Mouse (Mus musculus) liver, embryonic 13.5 days (tissue): ENCODE measurements around the gene Lhpp. TPM values are rescaled to one million over a fixed set of nuclear protein-coding genes. Genes with fewer than 3 reads are reported as not detected.

Experiments used
- ATAC-seq: fragments of 200-750 bp; cut with Nextera tagmentation; 2 replicates; pipeline ENCODE4 v1.8.0; 2017; ENCODE audit warnings: low read depth, mild to moderate bottlenecking, moderate number of reproducible peaks, moderate library complexity
- DNase-seq: peaks from one replicate; pipeline ENCODE4 v3.0.0; 2022
- H3K27ac ChIP-seq: fragments of 300-500 bp; sonication (generic); 2 replicates; pipeline ENCODE4 v1.5.1; 2015; ENCODE audit warnings: moderate library complexity, mild to moderate bottlenecking, inconsistent platforms
- H3K27me3 ChIP-seq: fragments of 300-500 bp; sonication (generic); 2 replicates; pipeline ENCODE4 v1.6.1; 2015; ENCODE audit warnings: mild to moderate bottlenecking, inconsistent platforms
- H3K36me3 ChIP-seq: fragments of 300-500 bp; sonication (generic); 2 replicates; pipeline ENCODE4 v1.6.1; 2015; ENCODE audit warnings: mild to moderate bottlenecking, inconsistent platforms
- H3K4me1 ChIP-seq: fragments of 300-500 bp; sonication (generic); replicated peaks from 2 replicates; pipeline ENCODE4 v1.6.1; 2015; ENCODE audit warnings: inconsistent platforms
- H3K4me2 ChIP-seq: fragments of 300-500 bp; sonication (generic); 2 replicates; pipeline ENCODE4 v1.6.1; 2015; ENCODE audit warnings: inconsistent platforms, mild to moderate bottlenecking, moderate library complexity
- H3K4me3 ChIP-seq: fragments of 300-500 bp; sonication (generic); replicated peaks from 2 replicates; pipeline ENCODE4 v1.5.1; 2015; ENCODE audit warnings: mild to moderate bottlenecking, inconsistent platforms
- H3K9ac ChIP-seq: fragments of 300-500 bp; sonication (generic); 2 replicates; pipeline ENCODE4 v1.6.1; 2015; ENCODE audit warnings: mild to moderate bottlenecking, inconsistent platforms
- H3K9me3 ChIP-seq: fragments of 300-500 bp; sonication (generic); replicated peaks from 2 replicates; pipeline ENCODE4 v1.6.1; 2016; ENCODE audit warnings: inconsistent platforms
- WGBS: fragments of 180-500 bp; shearing (Covaris S2); methylation state at CpG from one replicate; pipeline ENCODE4 v1.1.7; 2015; ENCODE audit not compliant: insufficient replicate concordance; 5-methylcytosine and 5-hydroxymethylcytosine counted together
- polyA plus RNA-seq: library from polyadenylated mRNA; unstranded; fragments of >200 nt; fragmentation: Nextera tagmentation; extraction: Ambion mirVana; gene quantifications from 2 replicates; pipeline ENCODE4 v1.2.1, GENCODE M21; 2015

The Lhpp gene
- polyA plus RNA-seq, 1 experiment from 2014 or later, result 8.0 TPM

DNA sequence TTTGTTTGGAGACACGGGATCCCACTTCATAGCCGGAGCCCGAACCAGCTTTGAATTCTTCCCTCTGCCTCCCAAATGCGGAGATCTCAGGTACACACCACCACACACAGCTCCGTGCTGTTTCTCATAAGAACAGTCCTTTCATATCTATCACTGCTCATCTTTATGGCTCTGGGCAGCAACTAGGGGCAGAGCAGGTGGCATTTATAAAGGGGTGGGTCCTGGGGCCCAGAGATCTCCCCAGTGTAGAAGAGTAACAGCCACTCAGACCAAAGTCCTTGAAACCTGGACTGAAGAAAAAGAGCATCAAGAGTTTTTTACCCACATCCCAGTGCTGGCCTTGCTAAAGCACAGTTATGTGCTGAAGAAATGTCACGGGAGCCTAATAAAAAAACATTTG, 29.9 kb upstream of the Lhpp start:
- 59% methylated on average over 6 of the region's 6 CpGs for WGBS
- DNase-seq (no peak), ATAC-seq (no peak)
- no peak overlapping the region for H3K9ac ChIP-seq
- peaks cover 11% of the 10 kb centered on the region for H3K4me1 ChIP-seq
- H3K27ac ChIP-seq, result no peak overlapping the region
- no peak overlapping the region for H3K4me3 ChIP-seq
- no peak overlapping the region for H3K4me2 ChIP-seq
- no peaks in the 10 kb centered on the region for H3K36me3 ChIP-seq
- peaks cover 44% of the 10 kb centered on the region for H3K27me3 ChIP-seq
- H3K9me3 ChIP-seq, result no peaks in the 10 kb centered on the region

DNA sequence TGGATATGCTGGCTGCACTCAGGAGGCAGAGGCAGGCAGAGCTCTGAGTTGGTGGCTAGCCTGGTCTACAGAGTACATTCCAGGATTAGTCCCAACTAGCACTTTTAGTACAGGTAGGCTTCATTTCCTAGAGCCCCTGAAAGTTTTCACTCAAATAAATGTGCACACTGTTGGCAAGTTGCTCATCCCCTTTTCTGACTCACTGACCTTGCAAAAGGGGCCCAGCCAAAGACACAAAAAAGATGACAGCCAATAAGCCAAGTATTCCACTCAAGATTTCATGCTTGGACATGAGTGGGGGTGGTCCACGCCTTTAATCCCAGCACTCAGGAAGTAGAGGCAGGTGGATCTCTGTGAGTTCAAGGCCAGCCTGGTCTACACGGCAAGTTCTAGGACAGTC, 29.0 kb upstream of the Lhpp start:
- Histone ChIP-seq H3K27me3 (peaks cover 44% of the 10 kb centered on the region), H3K36me3 (no peaks in the 10 kb centered on the region), H3K4me1 (peaks cover 9% of the 10 kb centered on the region), H3K4me3 (no peak overlapping the region), H3K9ac (no peak overlapping the region), H3K4me2 (no peak overlapping the region), H3K27ac (no peak overlapping the region), H3K9me3 (no peaks in the 10 kb centered on the region)
- 73% methylated on average over 2 of the region's 2 CpGs for WGBS
- no peak for ATAC-seq
- DNase-seq, result no peak

DNA sequence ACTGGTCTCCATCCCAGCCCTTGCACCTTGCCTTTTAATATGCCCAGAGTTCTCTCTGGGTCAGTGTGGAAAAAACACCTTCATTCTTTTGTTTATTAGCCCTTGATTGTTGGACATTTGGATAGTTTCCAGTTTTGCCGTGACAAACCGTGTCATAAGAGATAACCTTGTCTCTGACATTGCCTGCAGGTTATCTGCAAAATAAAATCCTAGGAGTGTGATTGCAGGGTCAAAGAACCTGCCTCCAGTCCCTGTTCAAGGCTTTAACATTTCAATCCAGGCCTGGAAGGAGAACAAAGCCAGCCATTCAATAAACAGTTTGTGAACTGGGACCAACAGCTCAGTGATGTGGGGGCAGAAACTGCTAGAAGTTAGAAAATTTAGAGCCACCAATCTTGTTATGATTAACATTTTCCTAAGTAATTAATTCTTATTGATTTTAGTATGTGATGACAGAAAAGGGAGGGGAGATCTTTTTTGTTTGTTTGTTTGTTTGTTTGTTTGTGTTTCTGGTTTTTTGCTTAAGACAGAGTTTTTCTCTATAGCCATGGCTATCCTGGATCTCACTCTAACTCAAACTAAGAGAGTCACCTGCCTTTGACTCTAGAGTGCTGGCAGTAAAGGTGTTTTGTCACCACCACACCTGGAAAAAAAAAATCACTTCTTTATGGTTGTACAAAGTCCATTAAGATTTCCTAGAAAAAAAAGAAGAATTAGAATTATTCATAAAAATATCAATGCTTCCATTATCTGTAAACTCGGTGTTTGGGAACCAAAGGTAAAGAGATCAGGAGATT, 24.5 kb upstream of the Lhpp start:
- no peaks in the 10 kb centered on the region for H3K36me3 ChIP-seq
- H3K9ac ChIP-seq, result no peak overlapping the region
- H3K27ac ChIP-seq, result no peak overlapping the region
- H3K4me2 ChIP-seq, result no peak overlapping the region
- H3K4me3 ChIP-seq, result no peak overlapping the region
- H3K27me3 ChIP-seq, result peaks cover 12% of the 10 kb centered on the region; the same call in 1 of the 2 replicates
- peaks cover 4% of the 10 kb centered on the region; the same call in 1 of the 2 replicates for H3K4me1 ChIP-seq
- WGBS, result 34% methylated on average over 3 of the region's 3 CpGs
- ATAC-seq (no peak), DNase-seq (no peak)
- H3K9me3 ChIP-seq, result no peaks in the 10 kb centered on the region

DNA sequence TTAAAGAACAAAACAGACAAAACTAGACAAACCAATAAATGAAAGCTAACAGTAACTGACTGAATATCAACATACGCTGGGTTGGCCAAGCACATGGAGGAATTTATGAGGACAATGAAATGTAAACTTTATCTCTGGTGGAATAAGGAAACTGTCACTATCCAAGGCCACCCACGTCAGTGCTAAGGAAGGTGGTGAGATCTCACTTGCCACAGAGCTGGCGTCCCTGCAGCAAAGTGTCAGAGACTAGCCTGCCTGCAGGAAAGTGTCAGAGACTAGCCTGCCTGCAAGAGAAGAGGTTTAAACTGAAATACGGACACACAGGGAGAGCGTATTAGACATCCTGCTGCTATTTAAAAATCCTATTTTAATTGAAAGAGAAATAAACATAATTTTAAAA, 23.3 kb upstream of the Lhpp start:
- Histone ChIP-seq H3K9ac (no peak overlapping the region), H3K27me3 (peaks cover 10% of the 10 kb centered on the region; the same call in 1 of the 2 replicates), H3K4me3 (no peak overlapping the region), H3K27ac (no peak overlapping the region), H3K4me2 (no peak overlapping the region), H3K36me3 (no peaks in the 10 kb centered on the region), H3K9me3 (no peaks in the 10 kb centered on the region), H3K4me1 (peaks cover 13% of the 10 kb centered on the region)
- no peak for DNase-seq
- no peak for ATAC-seq
- 59% methylated on average over 5 of the region's 5 CpGs for WGBS

DNA sequence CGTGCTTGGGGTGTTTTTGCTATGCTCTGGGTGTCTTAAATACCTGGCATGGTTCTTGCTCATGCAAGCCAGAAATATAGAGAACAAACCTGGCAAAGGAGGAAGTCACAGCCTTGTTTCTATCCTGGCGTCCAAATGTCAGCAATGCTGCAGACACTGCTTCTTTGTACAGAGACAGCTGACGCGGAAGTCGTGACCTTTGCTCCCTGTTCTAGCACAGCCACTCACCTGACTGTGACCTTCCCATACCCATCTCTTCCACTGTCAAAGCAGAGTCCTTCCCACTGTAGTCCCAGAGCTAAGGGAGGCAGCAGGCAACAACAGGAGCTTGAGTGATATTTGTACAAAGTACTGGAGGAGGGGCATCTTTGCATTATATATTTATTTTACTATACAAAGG, 20.8 kb upstream of the Lhpp start:
- 0 out of 2 replicates have a peak, but pooled peaks have one; percentile 31 for ATAC-seq
- H3K4me1 ChIP-seq, result peaks cover 28% of the 10 kb centered on the region
- H3K4me2 ChIP-seq, result no peak overlapping the region
- no peak overlapping the region for H3K4me3 ChIP-seq
- no peak for DNase-seq
- no peak overlapping the region for H3K9ac ChIP-seq
- H3K27me3 ChIP-seq, result peaks cover 4% of the 10 kb centered on the region; the same call in 1 of the 2 replicates
- 62% methylated on average over 5 of the region's 5 CpGs for WGBS
- no peaks in the 10 kb centered on the region for H3K9me3 ChIP-seq
- no peak overlapping the region for H3K27ac ChIP-seq
- H3K36me3 ChIP-seq, result no peaks in the 10 kb centered on the region

DNA sequence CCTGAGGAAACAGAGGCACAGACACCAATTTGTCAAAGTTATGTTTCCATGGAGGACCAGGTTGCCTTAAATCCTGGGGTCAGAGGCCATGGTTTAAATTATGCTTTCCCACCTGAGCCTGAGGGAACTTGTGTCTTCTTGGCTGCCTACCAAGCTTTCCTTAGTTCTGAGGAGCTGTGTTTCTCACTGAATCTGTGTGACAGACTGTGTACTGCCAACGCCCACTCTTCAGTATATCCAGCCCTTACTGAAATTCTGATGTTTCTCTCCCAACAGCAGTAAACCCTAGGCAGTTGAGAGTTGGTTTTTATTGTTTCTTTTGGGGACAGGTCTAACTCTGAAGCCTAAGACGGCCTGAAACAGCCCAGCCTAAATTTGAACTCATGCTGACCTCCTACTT, 16.7 kb upstream of the Lhpp start:
- no peak overlapping the region for H3K4me3 ChIP-seq
- no peak for DNase-seq
- WGBS, result 60% methylated on average over 2 of the region's 2 CpGs

DNA sequence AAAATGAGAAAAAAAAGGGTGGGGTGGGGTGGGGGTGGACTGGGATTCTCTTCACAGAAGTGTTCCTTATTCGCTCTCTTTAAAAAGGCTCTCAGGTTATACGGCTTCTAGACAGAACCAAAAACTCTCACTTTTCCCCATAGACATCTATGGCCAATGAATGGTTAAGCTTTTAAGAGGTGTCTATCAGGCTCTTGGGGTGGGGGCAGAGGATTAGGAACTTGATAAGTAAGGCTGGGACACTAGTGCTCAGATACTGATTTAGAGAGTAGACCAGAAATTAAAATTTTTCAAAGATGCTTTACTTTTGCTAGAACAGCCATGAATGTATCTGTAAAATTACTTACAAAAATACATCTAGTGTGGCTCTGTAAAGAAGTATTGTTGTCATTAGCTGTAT, 16.1 kb upstream of the Lhpp start:
- ATAC-seq (no peak), DNase-seq (no peak)
- H3K4me2 ChIP-seq, result no peak overlapping the region
- no peak overlapping the region for H3K27ac ChIP-seq
- H3K36me3 ChIP-seq, result no peaks in the 10 kb centered on the region
- H3K9me3 ChIP-seq, result no peaks in the 10 kb centered on the region
- no peak overlapping the region for H3K9ac ChIP-seq
- H3K27me3 ChIP-seq, result peaks cover 42% of the 10 kb centered on the region
- WGBS, result 78% methylated on average over 2 of the region's 2 CpGs
- H3K4me3 ChIP-seq, result no peak overlapping the region
- H3K4me1 ChIP-seq, result peaks cover 69% of the 10 kb centered on the region

More for the DNA sequence above, 16.7 kb upstream of the Lhpp start:
- Histone ChIP-seq H3K27ac (no peak overlapping the region), H3K36me3 (no peaks in the 10 kb centered on the region), H3K9ac (no peak overlapping the region), H3K27me3 (peaks cover 36% of the 10 kb centered on the region), H3K4me1 (peaks cover 67% of the 10 kb centered on the region), H3K9me3 (no peaks in the 10 kb centered on the region), H3K4me2 (no peak overlapping the region)
- no peak for ATAC-seq

DNA sequence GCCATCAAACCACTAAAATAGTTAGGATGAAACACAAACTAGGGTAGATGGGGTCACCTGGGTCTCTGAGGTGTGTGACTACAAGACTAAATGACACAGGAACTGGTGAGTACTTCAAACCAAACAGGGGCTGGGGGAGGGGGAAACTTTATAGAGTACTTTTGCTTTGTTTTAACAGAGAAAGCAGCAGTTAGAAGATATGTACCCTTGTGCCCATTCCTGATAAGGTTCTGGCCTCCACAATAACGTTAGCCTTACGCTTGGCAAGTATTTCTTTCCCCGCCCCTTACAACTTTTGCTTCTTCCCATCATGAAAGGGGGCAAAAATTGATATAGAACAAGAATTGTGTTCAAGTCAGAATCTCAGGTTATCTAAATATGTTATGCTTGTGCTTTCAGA, 14.7 kb upstream of the Lhpp start:
- Histone ChIP-seq H3K27ac (peak overlapping the region; percentile 65), H3K4me3 (no peak overlapping the region), H3K4me1 (peaks cover 73% of the 10 kb centered on the region), H3K9me3 (no peaks in the 10 kb centered on the region), H3K9ac (no peak overlapping the region), H3K36me3 (no peaks in the 10 kb centered on the region), H3K27me3 (peaks cover 56% of the 10 kb centered on the region), H3K4me2 (peak overlapping the region; percentile 34)
- ATAC-seq, result peak; percentile 77
- DNase-seq, result peak; percentile 29
- 16% methylated on average over 3 of the region's 3 CpGs for WGBS

DNA sequence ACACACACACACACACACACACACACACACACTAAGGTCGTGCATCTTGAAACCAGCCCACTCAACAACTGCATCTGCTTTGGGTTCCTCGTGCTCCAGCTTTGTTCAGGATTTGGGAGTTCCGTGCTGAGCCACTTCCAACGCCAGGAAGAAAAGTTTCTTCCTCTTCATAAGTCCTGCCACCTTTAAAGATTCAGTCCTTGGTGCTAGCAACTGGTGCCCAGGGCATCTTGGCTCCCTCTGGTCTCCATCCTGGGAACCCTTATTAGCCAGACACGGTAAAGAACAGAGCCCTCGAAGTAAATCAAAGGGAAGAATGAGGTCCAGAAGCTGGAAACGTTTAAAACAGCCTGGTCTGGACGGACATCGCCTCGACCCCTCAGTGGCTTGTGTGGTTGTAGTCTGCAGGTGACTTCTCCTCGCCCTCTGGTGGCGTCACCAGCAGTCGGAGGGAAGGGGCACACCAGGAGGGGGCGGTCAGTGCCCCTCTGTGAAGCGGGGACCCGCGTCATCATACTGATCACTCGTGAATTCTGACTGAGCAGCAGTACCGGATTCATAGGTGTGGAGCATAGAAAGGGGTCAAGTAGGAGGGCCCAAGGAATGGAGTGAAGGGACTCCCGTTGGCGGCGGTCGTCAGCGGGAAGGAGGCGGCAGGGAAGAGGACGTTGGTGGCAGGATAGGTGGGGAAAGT, 13.7 kb upstream of the Lhpp start:
- H3K36me3 ChIP-seq, result no peaks in the 10 kb centered on the region
- no peaks in the 10 kb centered on the region for H3K9me3 ChIP-seq
- peak overlapping the region; percentile 65; the same call in 1 of the 2 replicates for H3K27ac ChIP-seq
- H3K9ac ChIP-seq, result peak overlapping the region; percentile 27
- H3K27me3 ChIP-seq, result peaks cover 66% of the 10 kb centered on the region
- peak; percentile 11 for ATAC-seq
- peak overlapping the region; percentile 82 for H3K4me2 ChIP-seq
- peaks cover 69% of the 10 kb centered on the region for H3K4me1 ChIP-seq
- 7% methylated on average over 26 of the region's 26 CpGs for WGBS
- peak overlapping the region; percentile 59 for H3K4me3 ChIP-seq
- DNase-seq, result no peak

DNA sequence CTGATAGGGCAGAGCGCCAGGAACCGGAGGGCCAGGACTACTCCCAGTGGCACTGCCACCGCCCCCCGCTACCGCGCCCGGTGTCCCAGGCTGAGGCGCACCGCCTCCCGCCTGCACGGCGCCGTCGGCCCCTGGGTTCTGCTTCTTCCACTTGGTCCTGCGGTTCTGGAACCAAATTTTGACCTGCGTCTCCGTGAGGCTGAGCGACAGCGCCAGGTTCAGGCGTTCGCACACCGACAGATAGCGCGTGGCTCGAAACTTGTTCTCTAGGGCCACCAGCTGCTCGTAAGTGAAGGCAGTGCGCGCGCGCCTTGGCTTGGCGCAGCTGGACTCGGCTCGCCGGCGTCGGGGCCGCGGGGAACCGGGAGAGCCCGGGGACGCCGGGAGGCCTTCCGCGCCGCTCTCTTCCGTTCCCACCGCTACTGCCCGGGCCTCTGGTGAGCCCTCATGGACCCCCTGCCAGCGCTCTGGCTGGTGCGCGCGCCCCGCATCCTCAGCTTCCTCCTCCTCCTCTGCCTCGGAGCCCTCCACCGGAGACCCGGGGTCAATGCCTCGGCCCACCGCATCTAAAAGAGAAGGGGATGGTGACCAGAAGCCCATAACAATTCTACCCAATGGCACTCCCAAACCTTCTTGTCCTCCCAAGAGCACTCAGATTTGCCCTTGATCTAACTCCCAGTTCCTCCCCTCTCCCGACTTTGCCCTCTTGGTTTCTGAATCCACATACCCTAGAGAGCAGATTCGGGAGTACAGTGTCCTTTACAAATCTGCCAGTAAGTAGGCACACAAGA, 13.0 kb upstream of the Lhpp start:
- H3K4me2 ChIP-seq, result peak overlapping the region; percentile 82
- DNase-seq, result peak; percentile 18
- H3K4me1 ChIP-seq, result peaks cover 69% of the 10 kb centered on the region

More for the DNA sequence above, 13.0 kb upstream of the Lhpp start:
- Histone ChIP-seq H3K36me3 (no peaks in the 10 kb centered on the region), H3K9ac (peak overlapping the region; percentile 27), H3K27me3 (peaks cover 73% of the 10 kb centered on the region), H3K27ac (no peak overlapping the region), H3K4me3 (peak overlapping the region; percentile 59), H3K9me3 (no peaks in the 10 kb centered on the region)
- WGBS, result under 1% methylated on average over 54 of the region's 60 CpGs
- ATAC-seq, result peak; percentile 56
